10 mouse cellular contexts compared by ENCODE assay signal in the genomic region with DNA sequence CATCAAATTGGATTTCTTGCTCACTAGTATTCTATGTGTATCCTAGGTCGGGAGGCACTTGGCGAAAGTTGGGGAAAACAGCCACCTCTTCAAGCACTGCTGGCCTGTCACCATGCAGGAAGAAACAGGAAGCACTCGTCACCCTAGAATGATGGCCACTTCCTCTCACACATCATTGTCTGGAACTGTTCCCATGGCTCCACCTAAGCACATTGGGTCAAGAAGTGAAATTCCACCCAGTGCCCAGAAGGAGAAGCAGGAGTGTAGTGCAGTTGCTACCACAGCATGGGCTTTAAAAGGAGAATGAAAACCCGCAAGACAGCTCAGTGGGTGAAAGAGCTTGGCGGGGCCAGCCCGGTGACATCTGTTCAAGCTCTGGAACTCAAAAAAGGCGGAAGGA. TPM values are rescaled to one million over a fixed set of nuclear protein-coding genes. Genes with fewer than 3 reads are reported as not detected.
DNase-seq lines count a peak whose midpoint lies in the region; TF ChIP-seq lines count a peak whose summit lies in the region.
"Had no signal": no experiment of that assay in that cellular context is flagged by ENCODE, and none has a peak within 500 bp of the region (broad histone marks: within the 10 kb centered on the region; RNA-seq: fewer than 3 reads in every experiment).

No protein-coding gene starts in this region.

- DNase-seq in adrenal gland, adult 8-10 months, result peak; percentile 45
- no peak for DNase-seq in adrenal gland, postnatal 4 days (ENCODE audit: low spot score in 2 of 2)
- peak; percentile 37 to 50 for DNase-seq in adrenal gland, postnatal 36 days
- peak; percentile 62 for DNase-seq in kidney, adult 18-20 months
- DNase-seq in lung, postnatal 25 days (ENCODE audit: low spot score), result peak; percentile 73
- DNase-seq in cerebellum, adult 9-11 months, result no peak
- DNase-seq in left cerebral cortex, adult 2 months (ENCODE audit: extremely low spot score in 1 of 2, low spot score in 2 of 2), result no peak
- DNase-seq in thymus, postnatal 10 days (ENCODE audit: low spot score in 2 of 2), result no peak
- DNase-seq: gastrocnemius, postnatal 25 days; thymus, postnatal 4 days had no signal

- no peak overlapping the region for H3K27ac ChIP-seq in left cerebral cortex, adult 2 months

- TF ChIP-seq CTCF in left cerebral cortex, adult 2 months (IDR thresholded peaks at IDR 0.05), result no peak

- intact Hi-C loops in left cerebral cortex, adult 2 months (cut with DNase I), result loop anchor here (5.0 kb wide), 1 partner anchor 57 kb away; no protein-coding TSS in a partner anchor

- H3K4me3 ChIP-seq in left cerebral cortex, adult 2 months, result no peak overlapping the region

RNA-seq across cellular contexts. Expression of gene Tle3, which starts 22.5 kb away (rescaled TPM):
- total RNA-seq in adrenal gland, adult 8-10 months (2022), result 100 to 1,000 TPM; 100 to 139 (median 108) TPM
- total RNA-seq in adrenal gland, postnatal 4 days (2021), result 100 to 1,000 TPM; 105 to 116 TPM
- 100 to 1,000 TPM; 121 to 144 TPM for total RNA-seq in adrenal gland, postnatal 36 days (2021)
- total RNA-seq in left cerebral cortex, adult 2 months (2021), result 10 to 100 TPM; 69.2 to 71.5 TPM

Comparison
In these comparisons a context has a peak if more than half of its experiments do, and no peak if none do; other contexts are left out.
1. DNase-seq: peak in adrenal gland, adult 8-10 months (single experiment), adrenal gland, postnatal 36 days (2 of 2), kidney, adult 18-20 months (single experiment) and lung, postnatal 25 days (single experiment); none in adrenal gland, postnatal 4 days (0 of 2), cerebellum, adult 9-11 months (single experiment), left cerebral cortex, adult 2 months (0 of 2) and thymus, postnatal 10 days (0 of 2).